In the genomic region with DNA sequence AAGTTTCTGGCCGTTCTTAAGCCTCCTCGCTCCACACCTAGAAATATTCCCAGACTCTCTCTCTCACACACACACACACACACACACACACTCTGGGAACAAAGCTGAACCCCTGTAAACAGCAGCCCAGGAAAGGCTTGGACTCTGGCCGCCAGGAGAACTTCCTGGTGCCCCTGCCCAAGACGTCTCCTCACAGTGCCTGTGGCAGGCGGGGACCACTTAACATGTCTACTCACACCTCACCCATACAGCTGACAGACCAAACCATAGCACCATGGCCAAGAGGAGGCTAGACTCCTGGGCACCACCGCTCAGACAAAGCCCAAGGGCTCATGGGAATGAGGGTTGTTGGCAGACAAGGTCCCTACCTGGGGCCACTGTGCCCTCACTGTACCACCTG, we compare ENCODE assay signal across 18 mouse cellular contexts. TPM values are rescaled to one million over a fixed set of nuclear protein-coding genes. Genes with fewer than 3 reads are reported as not detected.
DNase-seq lines count a peak whose midpoint lies in the region; ATAC-seq and TF ChIP-seq lines count a peak whose summit lies in the region.
"Had no signal": no experiment of that assay in that cellular context is flagged by ENCODE, and none has a peak within 500 bp of the region (broad histone marks: within the 10 kb centered on the region; RNA-seq: fewer than 3 reads in every experiment).

No protein-coding gene starts in this region.

- no peak for TF ChIP-seq CTCF in liver, adult 2 months (IDR thresholded peaks at IDR 0.05; ENCODE audit: low read depth, low read length)
- no peak for TF ChIP-seq CTCF in intestine, postnatal 0 days (IDR thresholded peaks at IDR 0.05; ENCODE audit: low read depth)

- H3K9ac ChIP-seq in liver, adult 2 months (ENCODE audit: low read depth, low read length) = no peak overlapping the region
- no peak overlapping the region for H3K9ac ChIP-seq in liver, embryonic 11.5 days (ENCODE audit: low read depth, low read length)
- no peak overlapping the region for H3K9ac ChIP-seq in intestine, postnatal 0 days (ENCODE audit: low read depth, low read length)
- H3K9ac ChIP-seq: embryonic facial prominence, embryonic 13.5 days; forebrain, embryonic 12.5 days; heart, embryonic 15.5 days; hindbrain, embryonic 15.5 days had no signal

- H3K9me3 ChIP-seq in heart, embryonic 10.5 days = no peaks in the 10 kb centered on the region
- no peaks in the 10 kb centered on the region for H3K9me3 ChIP-seq in liver, embryonic 11.5 days (ENCODE audit: control insufficient read depth, low read length)
- H3K9me3 ChIP-seq in intestine, postnatal 0 days (ENCODE audit: control insufficient read depth) = no peaks in the 10 kb centered on the region
- H3K9me3 ChIP-seq: embryonic facial prominence, embryonic 13.5 days; forebrain, embryonic 12.5 days; heart, embryonic 15.5 days; hindbrain, embryonic 15.5 days had no signal

- DNase-seq in heart, embryonic 10.5 days (ENCODE audit: low spot score) = no peak
- DNase-seq in heart, adult 8-10 months (ENCODE audit: low spot score) = no peak
- no peak for DNase-seq in liver, adult 2 months (ENCODE audit: extremely low read depth, low read depth, low spot score)
- DNase-seq in liver, embryonic 11.5 days (ENCODE audit: low spot score) = no peak
- DNase-seq in gastrocnemius, postnatal 10 days = no peak
- DNase-seq: adrenal gland, postnatal 14 days; cerebellum, adult 18-20 months; cerebellum, adult 9-11 months; cerebellum, postnatal 36 days; gastrocnemius, postnatal 14 days; heart, postnatal 14 days had no signal

- H3K27ac ChIP-seq in heart, embryonic 10.5 days = peak overlapping the region; percentile 17; the same call in 1 of the 2 replicates
- peak overlapping the region; percentile 78 for H3K27ac ChIP-seq in liver, adult 2 months (replicated peaks; ENCODE audit: insufficient read depth, low read depth, low read length)
- H3K27ac ChIP-seq in liver, embryonic 11.5 days (ENCODE audit: low read depth, low read length) = no peak overlapping the region
- 0 out of 2 replicates have a peak overlapping the region, but pooled peaks have one; percentile 16 for H3K27ac ChIP-seq in intestine, postnatal 0 days (ENCODE audit: low read depth, low read length)
- H3K27ac ChIP-seq: embryonic facial prominence, embryonic 13.5 days; forebrain, embryonic 12.5 days; heart, embryonic 15.5 days; hindbrain, embryonic 15.5 days had no signal

- H3K4me2 ChIP-seq in liver, embryonic 11.5 days = no peak overlapping the region
- H3K4me2 ChIP-seq in intestine, postnatal 0 days (replicated peaks; ENCODE audit: low read depth) = no peak overlapping the region
- H3K4me2 ChIP-seq: embryonic facial prominence, embryonic 13.5 days; forebrain, embryonic 12.5 days; heart, embryonic 15.5 days; hindbrain, embryonic 15.5 days had no signal

- 0 out of 2 replicates have a peak overlapping the region, but pooled peaks have one; percentile 18 for H3K4me3 ChIP-seq in heart, embryonic 10.5 days
- H3K4me3 ChIP-seq in liver, adult 2 months (ENCODE audit: insufficient read depth, low read depth, low read length) = no peak overlapping the region
- no peak overlapping the region for H3K4me3 ChIP-seq in liver, embryonic 11.5 days (ENCODE audit: low read depth, low read length)
- H3K4me3 ChIP-seq in intestine, postnatal 0 days (ENCODE audit: low read depth, low read length) = no peak overlapping the region
- H3K4me3 ChIP-seq: embryonic facial prominence, embryonic 13.5 days; forebrain, embryonic 12.5 days; heart, embryonic 15.5 days; hindbrain, embryonic 15.5 days had no signal

- 59% methylated on average over 6 of the region's 6 CpGs for WGBS in heart, embryonic 10.5 days
- 88% methylated on average over 6 of the region's 6 CpGs for WGBS in liver, adult 2 months
- WGBS in liver, embryonic 11.5 days = 78% methylated on average over 6 of the region's 6 CpGs
- 54% methylated on average over 6 of the region's 6 CpGs for WGBS in intestine, postnatal 0 days

- TF ChIP-seq POLR2A in liver, adult 2 months (IDR thresholded peaks at IDR 0.05; ENCODE audit: extremely low read depth, insufficient read depth, low read length) = no peak

- H3K4me1 ChIP-seq in heart, embryonic 10.5 days = peaks cover 54% of the 10 kb centered on the region
- H3K4me1 ChIP-seq in liver, adult 2 months (ENCODE audit: control insufficient read depth, insufficient read depth, low read length) = peaks cover 47% of the 10 kb centered on the region
- H3K4me1 ChIP-seq in liver, embryonic 11.5 days (replicated peaks; ENCODE audit: control insufficient read depth, insufficient read depth, low read length) = 0 out of 2 replicates have a peak, but pooled peaks cover 3% of the 10 kb centered on the region
- peaks cover 9% of the 10 kb centered on the region for H3K4me1 ChIP-seq in intestine, postnatal 0 days (replicated peaks; ENCODE audit: control insufficient read depth, insufficient read depth, low read length)

- no peaks in the 10 kb centered on the region for H3K27me3 ChIP-seq in heart, embryonic 10.5 days (ENCODE audit: insufficient read depth, poor library complexity, severe bottlenecking)
- H3K27me3 ChIP-seq in liver, adult 2 months (ENCODE audit: control insufficient read depth, insufficient read depth, low read length) = no peaks in the 10 kb centered on the region
- no peaks in the 10 kb centered on the region for H3K27me3 ChIP-seq in liver, embryonic 11.5 days (replicated peaks; ENCODE audit: control insufficient read depth, insufficient read depth, low read length)
- H3K27me3 ChIP-seq in intestine, postnatal 0 days (replicated peaks; ENCODE audit: control insufficient read depth, insufficient read depth, low read length) = no peaks in the 10 kb centered on the region
- H3K27me3 ChIP-seq: embryonic facial prominence, embryonic 13.5 days; forebrain, embryonic 12.5 days; heart, embryonic 15.5 days; hindbrain, embryonic 15.5 days had no signal

- H3K36me3 ChIP-seq in heart, embryonic 10.5 days = no peaks in the 10 kb centered on the region
- H3K36me3 ChIP-seq in liver, adult 2 months (ENCODE audit: control insufficient read depth, insufficient read depth, low read length) = no peaks in the 10 kb centered on the region
- no peaks in the 10 kb centered on the region for H3K36me3 ChIP-seq in liver, embryonic 11.5 days (ENCODE audit: control insufficient read depth, insufficient read depth, low read length)
- no peaks in the 10 kb centered on the region for H3K36me3 ChIP-seq in intestine, postnatal 0 days (ENCODE audit: control insufficient read depth, insufficient read depth)
- H3K36me3 ChIP-seq: embryonic facial prominence, embryonic 13.5 days; forebrain, embryonic 12.5 days; heart, embryonic 15.5 days; hindbrain, embryonic 15.5 days had no signal

- ATAC-seq in liver, embryonic 11.5 days (replicated peaks; ENCODE audit: low FRiP score) = no peak
- peak; percentile 55 for ATAC-seq in intestine, postnatal 0 days
- ATAC-seq in inflammation-experienced regulatory T-cells, adult 6 months = no peak
- ATAC-seq: forebrain, embryonic 16.5 days had no signal

- peaks cover 33% of the 10 kb centered on the region for H3K79me2 ChIP-seq in liver, adult 2 months (ENCODE audit: control insufficient read depth, insufficient read depth, low read length)

RNA-seq across cellular contexts. Expression of a gene that starts 22.3 kb away (rescaled TPM):
- polyA plus RNA-seq in heart, embryonic 10.5 days (2016; fragmentation: Nextera tagmentation; extraction: Ambion mirVana) = 15.5 and 16.1 TPM in 2 replicates
- 10 to 100 TPM; 29.5 to 34.9 (median 30.3) TPM for total RNA-seq in heart, adult 8-10 months (2022)
- 5.2 and 6.0 TPM in 2 replicates for total RNA-seq in liver, adult 2 months (2014; rRNA removed)
- 6.7 and 8.6 TPM in 2 replicates for polyA plus RNA-seq in liver, adult 2 months (2012; rRNA removed)
- polyA plus RNA-seq in liver, embryonic 11.5 days (2014; fragmentation: Nextera tagmentation; extraction: Ambion mirVana) = 8.6 and 9.2 TPM in 2 replicates
- polyA plus RNA-seq in intestine, postnatal 0 days (2015; fragmentation: Nextera tagmentation; extraction: Ambion mirVana) = 7.4 and 8.2 TPM in 2 replicates
- 1 to 10 TPM; 2.7 to 6.8 (median 5.4) TPM for polyA plus RNA-seq in inflammation-experienced regulatory T-cells, adult 6 months (2017; shearing (Covaris generic))
- total RNA-seq in gastrocnemius, postnatal 10 days (2021) = 10 to 100 TPM; 15.7 to 20.2 TPM
